Mouse (Mus musculus) embryonic stem cell, embryonic (primary cell): ENCODE measurements around the gene Ell2.

Experiments used
- CTCF ChIA-PET, 4 experiments: fragments of 300-600 bp in 2 of 4; fragments of 350-600 bp in 2 of 4; sonication (Branson Sonifier 250); formaldehyde crosslinking; loops; one replicate each; lab custom pipeline; 2022; ENCODE audit warnings: inconsistent platforms in 2 of 4; lab: Charles Lee
- POLR2A ChIA-PET, 4 experiments: fragments of 300-600 bp in 2 of 4; fragments of 350-600 bp in 2 of 4; sonication (Branson Sonifier 250); formaldehyde crosslinking; loops; one replicate each; lab custom pipeline; 2022; ENCODE audit warnings: antibody characterized with exemption in 4 of 4, inconsistent platforms in 1 of 4; lab: Charles Lee

Gene Ell2

GRCm38 (mm10) chr13:75718376-75718775 is 11.8 kb downstream of the Ell2 start:
- CTCF ChIA-PET, result no interaction called here

GRCm38 (mm10) chr13:75719645-75720044 is 13.1 kb downstream of the Ell2 start:
- POLR2A ChIA-PET, result interaction anchor here in 2 of 4 experiments (1.3 to 11.0 kb wide), 3 partner anchors 11 to 31 kb away, joined by 3 to 68 read pairs (median 64); partner anchors contain the start of gene Ell2 (in 2 of the 2)
- CTCF ChIA-PET, result no interaction called here

More at GRCm38 (mm10) chr13:75718376-75718775, 11.8 kb downstream of the Ell2 start:
- POLR2A ChIA-PET, result interaction anchor here in 2 of 4 experiments (0.5 to 7.5 kb wide), 10 partner anchors 8 to 1669 kb away, joined by 3 to 68 read pairs (median 5); partner anchors contain the start of gene Ell2 (in 1 of the 2)

GRCm38 (mm10) chr13:75726569-75727373 is 20.2 kb downstream of the Ell2 start:
- POLR2A ChIA-PET, result interaction anchor here in 2 of 4 experiments (0.9 to 11.0 kb wide), 18 partner anchors 7 to 63 kb away, joined by 3 to 64 read pairs (median 4); partner anchors contain the start of gene Ell2 (in 2 of the 2)
- CTCF ChIA-PET, result interaction anchor here in 1 of 4 experiments (1.2 kb wide), 1 partner anchor 20 kb away, joined by 3 read pairs; the partner anchor contains the start of gene Ell2

- POLR2A ChIA-PET, result interaction anchor here in 3 of 4 experiments (0.6 to 11.0 kb wide), 15 partner anchors 10 to 62 kb away, joined by 3 to 64 read pairs (median 4); partner anchors contain the start of gene Ell2 (in 2 of the 3)
- CTCF ChIA-PET, result interaction anchor here in 1 of 4 experiments (0.7 kb wide), 1 partner anchor 70 kb away, joined by 3 read pairs; no protein-coding TSS in a partner anchor
These were observed 21.4 kb downstream of the Ell2 start for GRCm38 (mm10) chr13:75727932-75728331.

GRCm38 (mm10) chr13:75729834-75730233 is 23.3 kb downstream of the Ell2 start:
- POLR2A ChIA-PET, result interaction anchor here in 3 of 4 experiments (0.7 to 11.0 kb wide), 9 partner anchors 9 to 105 kb away, joined by 3 to 64 read pairs (median 5); partner anchors contain the start of gene Ell2 (in 2 of the 3)
- CTCF ChIA-PET, result interaction anchor here in 1 of 4 experiments (0.7 kb wide), 1 partner anchor 44 kb away, joined by 3 read pairs; no protein-coding TSS in a partner anchor

GRCm38 (mm10) chr13:75730717-75731116 is 24.2 kb downstream of the Ell2 start:
- CTCF ChIA-PET, result interaction anchor here in 2 of 4 experiments (0.7 kb wide), 2 partner anchors 26 to 43 kb away, joined by 3 read pairs; no protein-coding TSS in a partner anchor

GRCm38 (mm10) chr13:75733594-75734161 is 27.1 kb downstream of the Ell2 start:
- POLR2A ChIA-PET, result interaction anchor here in 1 of 4 experiments (0.7 to 1.4 kb wide), 3 partner anchors 8 to 25 kb away, joined by 3 to 4 read pairs (median 3); no protein-coding TSS in a partner anchor
- CTCF ChIA-PET, result no interaction called here

More at GRCm38 (mm10) chr13:75730717-75731116, 24.2 kb downstream of the Ell2 start:
- POLR2A ChIA-PET, result interaction anchor here in 2 of 4 experiments (0.7 to 11.0 kb wide), 3 partner anchors 22 to 41 kb away, joined by 5 to 64 read pairs (median 39); partner anchors contain the start of gene Ell2 (in 2 of the 2)

GRCm38 (mm10) chr13:75734231-75734630 is 27.7 kb downstream of the Ell2 start:
- ChIA-PET POLR2A (interaction anchor here in 1 of 4 experiments (0.7 to 1.4 kb wide), 3 partner anchors 8 to 26 kb away, joined by 3 to 4 read pairs (median 3); no protein-coding TSS in a partner anchor), CTCF (no interaction called here)

GRCm38 (mm10) chr13:75735606-75736005 is 29.0 kb downstream of the Ell2 start:
- ChIA-PET POLR2A (interaction anchor here in 1 of 4 experiments (1.0 to 1.7 kb wide), 3 partner anchors 10 to 31 kb away, joined by 3 to 4 read pairs (median 3); no protein-coding TSS in a partner anchor), CTCF (no interaction called here)

- CTCF ChIA-PET, result no interaction called here
- POLR2A ChIA-PET, result interaction anchor here in 2 of 4 experiments (0.6 to 4.7 kb wide), 8 partner anchors 8 to 1099 kb away, joined by 3 to 26 read pairs (median 3); partner anchors contain the start of gene Ell2 (in 1 of the 2)
These were observed 31.4 kb downstream of the Ell2 start for GRCm38 (mm10) chr13:75737991-75738390.

GRCm38 (mm10) chr13:75738536-75738935 is 32.0 kb downstream of the Ell2 start:
- ChIA-PET CTCF (no interaction called here), POLR2A (interaction anchor here in 2 of 4 experiments (1.0 to 4.7 kb wide), 6 partner anchors 9 to 55 kb away, joined by 3 to 26 read pairs (median 3); partner anchors contain the start of gene Ell2 (in 1 of the 2))

GRCm38 (mm10) chr13:75738957-75739356 is 32.4 kb downstream of the Ell2 start:
- POLR2A ChIA-PET, result interaction anchor here in 3 of 4 experiments (0.8 to 4.7 kb wide), 7 partner anchors 9 to 59 kb away, joined by 3 to 26 read pairs (median 3); no protein-coding TSS in a partner anchor
- CTCF ChIA-PET, result no interaction called here

- CTCF ChIA-PET, result no interaction called here
These were observed 33.5 kb downstream of the Ell2 start for GRCm38 (mm10) chr13:75740018-75740417.

GRCm38 (mm10) chr13:75741119-75741518 is 34.6 kb downstream of the Ell2 start:
- CTCF ChIA-PET, result no interaction called here
- POLR2A ChIA-PET, result interaction anchor here in 1 of 4 experiments (1.7 to 4.7 kb wide), 3 partner anchors 9 to 22 kb away, joined by 5 to 26 read pairs (median 7); no protein-coding TSS in a partner anchor

More at GRCm38 (mm10) chr13:75740018-75740417, 33.5 kb downstream of the Ell2 start:
- POLR2A ChIA-PET, result interaction anchor here in 2 of 4 experiments (0.8 to 4.7 kb wide), 10 partner anchors 11 to 58 kb away, joined by 3 to 26 read pairs (median 4); no protein-coding TSS in a partner anchor

GRCm38 (mm10) chr13:75741736-75742729 is 35.5 kb downstream of the Ell2 start:
- POLR2A ChIA-PET, result interaction anchor here in 2 of 4 experiments (0.5 to 4.7 kb wide), 7 partner anchors 8 to 34 kb away, joined by 3 to 26 read pairs (median 5); no protein-coding TSS in a partner anchor
- CTCF ChIA-PET, result no interaction called here

- POLR2A ChIA-PET, result interaction anchor here in 2 of 4 experiments (1.0 to 1.8 kb wide), 4 partner anchors 14 to 35 kb away, joined by 3 to 5 read pairs (median 4); no protein-coding TSS in a partner anchor
- CTCF ChIA-PET, result no interaction called here
These were observed 36.4 kb downstream of the Ell2 start for GRCm38 (mm10) chr13:75742970-75743369.
